Mouse (Mus musculus): Measurements from ENCODE around the gene Abcc2. TPM values are rescaled to one million over a fixed set of nuclear protein-coding genes. Genes with fewer than 3 reads are reported as not detected.

Abcc2 gene
- total RNA-seq, 2 experiments from 2014 or later, result 0.18 TPM; not detected in 1

DNA sequence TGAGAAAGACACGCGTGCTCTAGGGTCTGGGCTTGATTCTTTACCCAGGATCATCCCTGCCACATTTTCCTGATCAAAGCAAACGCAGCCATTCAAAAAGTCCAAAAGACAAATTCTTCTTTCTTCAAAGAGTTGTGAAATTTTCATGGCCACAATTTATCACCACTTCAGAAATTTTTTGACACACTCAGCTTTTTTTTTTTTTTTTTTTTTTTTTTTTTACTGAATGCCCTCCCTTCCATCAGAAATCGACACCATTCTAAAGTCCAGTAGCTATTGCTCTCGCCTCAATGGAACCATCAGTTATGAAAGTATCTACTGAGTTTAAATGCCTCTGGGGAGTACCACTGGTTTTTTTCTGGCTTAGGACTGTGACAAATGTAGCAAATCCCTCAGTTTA lies 1.6 kb upstream of the Abcc2 start:
- no peak for DNase-seq

DNA sequence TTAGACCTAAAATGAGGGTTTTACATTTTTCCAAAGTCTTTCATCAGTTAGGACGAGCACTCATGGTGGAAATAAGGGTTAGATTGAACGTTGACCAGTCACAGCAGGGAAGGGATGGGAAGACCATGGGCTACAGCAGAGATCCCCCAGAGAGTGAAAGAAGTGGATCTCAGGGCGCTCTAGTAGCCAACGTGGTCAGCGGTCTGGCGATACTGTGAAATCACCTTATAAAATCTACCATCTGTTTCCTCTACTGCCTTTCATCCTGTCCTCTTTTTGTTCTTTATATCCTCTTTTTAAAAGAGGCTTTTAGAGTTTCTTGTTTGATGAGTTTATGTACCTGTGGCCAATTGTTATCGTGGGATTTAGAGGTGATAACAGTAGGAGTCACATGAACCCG lies 2.8 kb downstream of the Abcc2 start:
- no peak for DNase-seq

DNA sequence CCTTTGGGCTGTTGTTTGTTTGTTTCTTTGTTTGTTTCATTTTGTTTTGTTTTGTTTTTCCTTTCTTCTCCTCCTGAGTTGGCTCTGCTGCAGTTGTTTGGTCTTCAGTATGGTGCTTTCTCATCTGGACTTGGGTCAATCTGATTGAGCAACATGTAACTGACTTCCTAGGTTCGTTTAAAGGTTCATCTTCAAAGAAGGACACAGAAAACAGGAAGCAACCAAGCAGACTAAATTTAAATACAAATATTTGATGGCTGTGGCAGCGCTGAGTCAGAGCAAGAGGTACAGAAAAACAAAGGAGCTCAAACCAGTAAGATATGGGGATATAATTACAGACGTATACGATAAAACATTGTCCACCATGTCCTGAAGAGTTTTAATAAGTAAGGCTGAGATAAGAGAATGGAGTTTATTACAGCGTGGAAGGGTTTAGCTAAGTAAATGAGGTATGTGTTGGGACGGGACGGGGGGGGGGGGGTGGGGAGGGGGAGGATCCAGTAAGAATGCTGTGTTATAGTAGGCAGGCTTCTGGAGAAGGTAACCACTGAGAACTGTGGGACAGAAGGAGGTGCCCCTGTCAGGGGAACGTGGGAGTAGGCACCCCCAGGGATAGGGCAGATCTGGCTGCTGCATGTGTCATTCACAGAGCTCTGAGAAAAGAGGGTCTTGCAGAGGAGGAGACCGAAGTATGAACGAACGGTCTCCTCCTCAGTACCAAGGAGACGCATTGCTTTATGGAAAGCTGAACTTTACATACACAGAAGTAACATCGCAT lies 4.4 kb downstream of the Abcc2 start:
- DNase-seq, result no peak

DNA sequence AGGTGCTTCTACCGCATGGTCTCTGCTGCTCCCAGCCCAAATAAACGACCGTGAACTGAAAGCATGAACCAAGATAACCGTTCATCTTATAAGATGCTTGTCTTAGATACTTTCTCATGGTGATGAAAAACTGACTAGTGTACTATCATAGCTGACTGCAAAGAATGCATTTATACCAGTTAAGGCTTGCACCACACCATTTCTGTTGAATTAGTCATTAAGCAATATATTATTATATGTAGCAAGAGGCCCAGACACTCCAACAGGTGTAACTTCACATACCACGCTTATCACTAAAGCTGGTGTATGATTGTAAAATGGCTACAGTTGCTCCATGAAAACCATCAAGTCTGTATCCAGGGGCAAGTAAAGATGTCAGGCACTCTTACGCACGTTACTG lies 7.8 kb downstream of the Abcc2 start:
- DNase-seq, result no peak

GRCm38 (mm10) chr19:43792537-43792936 lies 10.5 kb downstream of the Abcc2 start:
- no peak for DNase-seq

- DNase-seq, result no peak
Measured at GRCm38 (mm10) chr19:43793951-43794350, 12.0 kb downstream of the Abcc2 start.

DNA sequence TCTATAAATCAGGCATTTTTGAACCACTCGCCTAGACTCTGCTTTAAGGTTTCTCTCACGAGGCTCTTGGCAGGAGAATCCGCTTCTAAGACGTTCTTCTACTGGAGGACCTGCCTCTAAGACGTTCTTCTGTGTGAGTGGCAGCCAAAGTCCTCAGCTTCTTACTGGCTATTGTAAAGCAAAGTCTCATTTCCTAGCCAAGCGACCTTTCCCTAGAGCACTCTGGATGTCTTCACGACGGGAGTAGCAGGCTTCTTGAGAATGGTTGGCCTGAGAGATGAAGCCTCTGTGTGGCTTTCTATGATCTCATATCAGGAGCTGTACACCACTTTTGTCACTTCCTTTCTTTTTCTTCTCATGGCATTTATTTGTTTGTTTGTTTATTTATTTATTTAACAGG lies 13.5 kb downstream of the Abcc2 start:
- no peak for DNase-seq

- no peak for DNase-seq
Measured at GRCm38 (mm10) chr19:43797216-43797615, 15.2 kb downstream of the Abcc2 start.

GRCm38 (mm10) chr19:43801427-43802051 lies 19.5 kb downstream of the Abcc2 start:
- DNase-seq, result no peak

DNA sequence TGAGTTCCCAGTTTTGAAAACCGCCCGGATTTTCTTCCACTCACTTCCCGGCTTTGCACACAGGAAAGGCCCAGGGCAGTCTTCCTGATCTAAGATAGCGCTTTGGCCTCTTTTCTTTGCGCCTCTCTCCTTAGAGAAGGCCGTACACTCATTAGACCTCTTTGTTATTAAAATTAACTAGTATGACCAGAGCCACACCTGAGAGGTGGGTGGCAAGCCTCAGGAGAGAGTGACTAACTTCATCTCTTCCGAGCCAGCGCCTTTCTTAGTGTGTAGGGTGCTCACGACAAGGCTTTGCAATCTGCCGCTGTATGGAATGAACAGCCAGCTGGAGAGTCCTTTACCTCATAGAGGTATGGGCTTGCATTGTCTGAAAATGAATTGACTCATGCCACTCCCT lies 21.9 kb downstream of the Abcc2 start:
- no peak for DNase-seq

DNA sequence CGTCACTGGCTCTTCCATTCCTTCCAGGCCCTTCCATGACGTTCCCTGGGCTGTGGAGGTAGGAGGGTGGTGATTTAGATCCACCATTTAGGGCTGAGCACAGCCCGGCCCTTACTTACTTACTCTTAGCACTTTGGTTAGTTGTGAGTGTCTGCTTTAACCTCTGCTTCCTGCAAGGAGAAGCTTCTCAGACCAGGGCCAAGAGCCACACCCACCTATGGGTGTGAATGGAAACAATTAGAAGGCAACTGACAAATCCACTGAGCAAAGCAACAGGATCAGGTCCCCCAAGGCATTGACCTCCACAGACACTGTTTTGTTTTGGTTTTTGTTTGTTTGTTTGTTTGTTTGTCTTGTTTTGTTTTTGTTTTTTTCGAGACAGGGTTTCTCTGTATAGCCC lies 27.3 kb downstream of the Abcc2 start:
- DNase-seq, result no peak

GRCm38 (mm10) chr19:43811419-43811818 lies 29.4 kb downstream of the Abcc2 start:
- DNase-seq, result no peak

- DNase-seq, result no peak
Measured at GRCm38 (mm10) chr19:43813315-43813714, 31.3 kb downstream of the Abcc2 start.

GRCm38 (mm10) chr19:43815661-43816414 lies 33.8 kb downstream of the Abcc2 start:
- peak; percentile 38 for DNase-seq

GRCm38 (mm10) chr19:43826855-43827254 lies 44.9 kb downstream of the Abcc2 start:
- DNase-seq, result no peak

GRCm38 (mm10) chr19:43832425-43833069 lies 50.6 kb downstream of the Abcc2 start:
- DNase-seq, result peak; percentile 80

DNA sequence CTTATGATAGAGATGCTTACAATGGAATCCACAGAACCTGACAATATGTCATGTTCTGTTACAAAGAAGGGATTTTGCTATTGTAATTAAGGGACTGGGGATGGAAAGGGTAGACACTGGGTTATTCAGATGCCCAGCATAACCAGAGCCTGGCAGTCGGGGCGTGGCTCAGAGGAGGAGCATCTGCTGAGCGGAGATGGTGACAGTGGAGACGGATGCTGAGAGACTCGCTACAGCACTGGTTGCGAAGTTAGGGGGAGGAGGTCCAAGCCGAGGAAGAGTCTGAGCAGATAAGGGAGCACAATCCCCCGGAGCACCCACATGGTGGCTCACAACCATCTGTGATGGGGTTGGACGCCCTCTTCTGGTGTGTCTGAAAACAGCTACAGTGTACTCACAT lies 61.2 kb downstream of the Abcc2 start:
- DNase-seq, result no peak

- DNase-seq, result no peak
Measured at GRCm38 (mm10) chr19:43845331-43845908, 63.4 kb downstream of the Abcc2 start.

DNA sequence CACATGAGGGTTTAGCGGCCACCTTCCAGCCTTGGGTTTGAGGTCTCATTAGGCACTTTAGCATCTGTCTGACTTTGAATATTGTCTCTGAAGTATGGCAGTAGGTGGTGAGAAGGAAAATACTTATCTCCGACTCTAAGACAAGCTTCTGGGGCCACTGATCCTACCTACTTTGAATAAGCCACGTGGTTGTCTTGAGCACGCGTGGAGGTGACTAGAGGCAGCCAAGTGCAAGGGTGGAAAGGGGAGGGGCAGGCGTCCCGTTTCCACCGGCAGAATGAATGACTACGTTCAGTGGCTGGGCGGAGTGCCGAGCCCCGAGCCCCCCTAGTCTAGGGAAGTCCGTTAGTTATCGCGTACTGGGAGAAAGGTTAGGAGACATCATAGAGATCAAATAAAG lies 65.1 kb downstream of the Abcc2 start:
- DNase-seq, result no peak

DNA sequence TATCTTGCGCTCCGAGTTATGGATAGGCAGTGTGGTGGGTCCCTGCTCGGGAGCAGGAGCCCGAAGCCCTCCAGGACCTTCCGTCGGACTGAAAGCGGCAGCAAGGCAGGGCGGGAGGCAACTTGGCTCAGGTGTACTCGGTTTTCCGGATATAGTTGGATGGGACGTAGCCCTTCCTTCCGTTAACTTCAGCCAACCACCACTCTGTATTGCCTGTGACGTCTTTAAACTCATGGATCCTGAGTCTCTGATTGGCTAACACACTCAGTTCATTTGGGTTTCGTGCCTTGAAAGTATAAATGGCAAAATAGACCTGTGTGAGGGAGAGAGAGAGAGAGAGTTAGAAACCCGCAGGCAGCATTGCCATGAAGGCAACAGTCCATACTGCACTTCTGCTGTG lies 66.0 kb downstream of the Abcc2 start:
- no peak for DNase-seq

DNA sequence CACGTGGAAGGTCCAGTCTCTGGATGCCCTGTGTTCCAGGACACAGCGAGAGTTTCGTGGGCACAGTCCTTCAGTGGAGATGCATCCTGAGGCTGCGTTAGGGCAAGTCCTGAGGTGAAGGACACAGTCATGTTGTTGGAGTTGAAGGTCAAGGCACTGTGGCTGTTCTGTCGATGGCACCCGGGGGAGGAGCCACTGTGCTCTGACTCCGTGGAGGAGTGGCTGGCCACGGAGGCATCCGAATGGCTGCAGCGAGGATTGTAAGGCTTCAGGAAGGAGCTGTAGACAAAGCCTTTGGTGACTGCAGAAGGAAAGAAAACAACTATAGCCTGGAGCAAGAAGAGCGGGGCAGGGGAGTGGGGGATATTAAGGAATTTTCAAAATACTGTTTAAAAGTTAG lies 68.0 kb downstream of the Abcc2 start:
- DNase-seq, result no peak

DNA sequence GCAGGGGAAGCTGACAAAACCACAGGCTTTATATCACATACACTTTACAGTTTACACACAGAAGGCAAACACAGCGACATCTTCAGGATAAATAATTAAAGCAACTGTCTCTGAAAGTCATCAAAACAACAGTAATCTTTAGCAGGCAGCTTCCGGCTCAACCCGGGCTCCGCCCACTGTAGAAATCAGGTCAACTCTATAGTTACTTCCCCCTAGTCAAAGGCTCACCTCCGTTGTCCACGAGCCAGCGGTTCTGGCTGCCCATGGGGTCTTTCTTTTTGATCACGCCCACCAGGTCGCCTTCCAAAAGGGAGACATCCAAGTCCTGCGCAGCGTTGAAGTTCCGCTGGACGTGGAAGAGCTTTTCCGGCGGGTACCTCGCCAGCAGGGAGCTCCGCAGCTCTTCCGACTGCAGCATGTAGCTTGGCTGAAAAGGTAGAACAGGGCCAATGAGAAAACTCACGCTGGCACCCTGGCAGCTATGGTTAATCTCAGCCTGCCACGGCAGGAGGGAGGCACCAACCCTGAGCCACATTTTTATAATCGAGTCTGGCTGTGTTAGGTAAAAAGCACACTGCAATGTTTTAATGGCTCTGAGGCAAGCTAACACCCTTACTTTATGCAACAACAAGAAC lies 70.1 kb downstream of the Abcc2 start:
- DNase-seq, result no peak
